Mouse (Mus musculus): Measurements from ENCODE around the gene Slc6a21.

GRCm38 (mm10) chr7:45257063-45257840 lies 20.1 kb upstream of the Slc6a21 start:
- TF ChIP-seq CTCF (IDR thresholded peaks at IDR 0.05; ENCODE audit: low read depth) (no peak), EP300 (optimal IDR thresholded peaks at IDR 0.05) (no peak)

Measured in stomach, postnatal 0 days (tissue).